Mouse (Mus musculus) frontal cortex, postnatal 10 days (tissue): Measurements from ENCODE around the gene Tmem163.

Experiments
- DNase-seq, 2 experiments: peaks; one replicate each; pipeline ENCODE4 v3.0.0; 2022; ENCODE audit warnings: low spot score in 2 of 2, mixed read lengths in 1 of 2

Tmem163 gene

GRCm38 (mm10) chr1:127568641-127569040, 110.7 kb downstream of the Tmem163 start:
- DNase-seq: no peak

- no peak for DNase-seq
Observed at GRCm38 (mm10) chr1:127556486-127556845, 122.9 kb downstream of the Tmem163 start.

- no peak for DNase-seq
Observed at GRCm38 (mm10) chr1:127555822-127556485, 123.4 kb downstream of the Tmem163 start.

GRCm38 (mm10) chr1:127548078-127548477, 131.3 kb downstream of the Tmem163 start:
- no peak for DNase-seq

GRCm38 (mm10) chr1:127542756-127543155, 136.6 kb downstream of the Tmem163 start:
- DNase-seq: no peak

GRCm38 (mm10) chr1:127541931-127542330, 137.4 kb downstream of the Tmem163 start:
- no peak for DNase-seq

GRCm38 (mm10) chr1:127541522-127541921, 137.8 kb downstream of the Tmem163 start:
- no peak for DNase-seq

- DNase-seq: peak in 1 of 2 experiments; percentile 17
Observed at GRCm38 (mm10) chr1:127537204-127538038, 141.9 kb downstream of the Tmem163 start.

- DNase-seq: no peak
Observed at GRCm38 (mm10) chr1:127536448-127536847, 142.9 kb downstream of the Tmem163 start.

- no peak for DNase-seq
Observed at GRCm38 (mm10) chr1:127531723-127532122, 147.6 kb downstream of the Tmem163 start.

- DNase-seq: peak; percentile 20
Observed at GRCm38 (mm10) chr1:127530849-127531580, 148.3 kb downstream of the Tmem163 start.

- no peak for DNase-seq
Observed at GRCm38 (mm10) chr1:127523364-127523763, 156.0 kb downstream of the Tmem163 start.

GRCm38 (mm10) chr1:127514888-127515287, 164.5 kb downstream of the Tmem163 start:
- no peak for DNase-seq

GRCm38 (mm10) chr1:127514479-127514878, 164.9 kb downstream of the Tmem163 start:
- no peak for DNase-seq

GRCm38 (mm10) chr1:127513664-127514063, 165.7 kb downstream of the Tmem163 start:
- no peak for DNase-seq

- no peak for DNase-seq
Observed at GRCm38 (mm10) chr1:127513140-127513539, 166.2 kb downstream of the Tmem163 start.

- DNase-seq: no peak
Observed at GRCm38 (mm10) chr1:127512709-127513108, 166.6 kb downstream of the Tmem163 start.

- no peak for DNase-seq
Observed at GRCm38 (mm10) chr1:127511362-127511761, 168.0 kb downstream of the Tmem163 start.

- no peak for DNase-seq
Observed at GRCm38 (mm10) chr1:127508921-127509320, 170.4 kb downstream of the Tmem163 start.

GRCm38 (mm10) chr1:127508067-127508739, 171.1 kb downstream of the Tmem163 start:
- DNase-seq: no peak

GRCm38 (mm10) chr1:127507042-127507650, 172.2 kb downstream of the Tmem163 start:
- DNase-seq: no peak
